Mouse (Mus musculus) heart, adult 2 months (tissue): Measurements from ENCODE around the gene Arhgef10l.

ENCODE experiments used
- CTCF ChIP-seq: fragments of 200-600 bp; IDR thresholded peaks from 2 replicates; pipeline ENCODE4 v1.8.1; 2022; ENCODE audit warnings: antibody characterized with exemption, mild to moderate bottlenecking, moderate library complexity
- EP300 ChIP-seq: fragments of 200-500 bp; IDR thresholded peaks from 2 replicates; pipeline ENCODE4 v1.6.1; 2011; ENCODE audit warnings: low read depth, low read length, control low read depth; ENCODE audit not compliant: insufficient read depth

DNA sequence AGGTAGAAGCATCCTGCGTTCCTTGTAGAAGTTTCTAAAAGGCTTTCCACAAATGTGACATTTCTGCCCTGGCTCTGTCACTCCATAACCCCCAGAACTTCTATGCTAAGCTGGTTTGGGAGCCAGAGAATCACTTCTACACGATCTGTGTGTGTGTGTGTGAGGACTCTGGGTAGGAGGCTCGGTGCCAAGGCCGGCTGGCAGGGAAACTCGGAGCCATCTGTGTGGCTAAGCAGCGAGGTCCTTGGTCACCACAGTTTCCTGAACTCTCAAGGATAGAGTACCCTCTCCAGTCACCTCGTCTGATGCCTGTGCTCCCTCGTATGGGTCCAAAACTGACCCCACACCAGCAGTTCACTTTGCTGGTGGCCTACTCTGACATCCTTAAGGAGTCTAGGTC is 86.2 kb downstream of the Arhgef10l start:
- TF ChIP-seq CTCF (no peak), EP300 (no peak)
